Mouse (Mus musculus) liver, embryonic 14.5 days (tissue): ENCODE measurements around the gene Klra3.

Experiments
- CTCF ChIP-seq: IDR thresholded peaks from 2 replicates; pipeline ENCODE4 v1.5.1; 2016; ENCODE audit warnings: antibody characterized with exemption, low read depth, control low read depth
- EP300 ChIP-seq: IDR thresholded peaks from 2 replicates; pipeline ENCODE4 v1.6.1; 2016; ENCODE audit warnings: antibody characterized with exemption, low read depth

DNA sequence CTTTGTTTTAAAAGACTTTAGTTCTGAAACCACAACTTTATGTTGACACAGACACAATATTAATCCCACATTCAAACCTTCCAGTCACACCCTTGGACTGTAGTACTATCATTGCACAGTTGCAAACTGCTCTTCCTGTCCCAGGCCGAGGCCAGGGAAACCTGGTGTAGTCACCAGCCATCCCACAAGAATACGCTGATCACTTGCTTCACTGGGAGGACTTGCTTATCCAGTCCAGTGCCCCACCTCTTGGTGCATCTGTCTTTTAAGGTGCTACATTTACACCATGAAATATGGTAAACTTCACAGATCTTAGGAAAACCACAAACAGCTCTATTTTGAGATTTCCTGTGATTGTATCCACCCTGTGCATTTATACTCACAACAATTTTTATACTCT is 49.4 kb upstream of the Klra3 start, which contains the start of gene Klra1:
- no peak for TF ChIP-seq EP300
- no peak for TF ChIP-seq CTCF
